8 mouse cellular contexts compared by ENCODE assay signal in genomic region chr9:43286870-43287269, GRCm38 (mm10). TPM values are rescaled to one million over a fixed set of nuclear protein-coding genes. Genes with fewer than 3 reads are reported as not detected.
DNase-seq lines count a peak whose midpoint lies in the region; ATAC-seq and TF ChIP-seq lines count a peak whose summit lies in the region.

No protein-coding gene starts in this region.

- peak; percentile 15 for DNase-seq in spleen, adult 12 weeks (ENCODE audit: low spot score)
- DNase-seq in spleen, postnatal 36 days (ENCODE audit: low spot score in 2 of 2) = no peak
- DNase-seq in embryo, embryonic 11.5 days (ENCODE audit: low read depth, low spot score) = peak; percentile 57
- peak; percentile 85 for DNase-seq in kidney, postnatal 0 days (ENCODE audit: low spot score)
- DNase-seq in liver, postnatal 0 days = peak; percentile 71
- DNase-seq in thymus, postnatal 4 days = peak; percentile 76

- WGBS in heart, embryonic 13.5 days = 3% methylated on average over 20 of the region's 20 CpGs
- 2% methylated on average over 20 of the region's 20 CpGs for WGBS in kidney, postnatal 0 days
- WGBS in liver, postnatal 0 days (ENCODE audit: insufficient replicate concordance) = 3% methylated on average over 20 of the region's 20 CpGs
- WGBS in olfactory bulb, adult 2 months = 15% methylated on average over 20 of the region's 20 CpGs

- H3K4me1 ChIP-seq in heart, embryonic 13.5 days = 0 out of 2 replicates have a peak, but pooled peaks cover 3% of the 10 kb centered on the region
- H3K4me1 ChIP-seq in kidney, postnatal 0 days (replicated peaks; ENCODE audit: insufficient read depth, low read length) = no peaks in the 10 kb centered on the region
- no peaks in the 10 kb centered on the region for H3K4me1 ChIP-seq in liver, postnatal 0 days (ENCODE audit: insufficient read depth)
- no peaks in the 10 kb centered on the region for H3K4me1 ChIP-seq in olfactory bulb, adult 2 months (ENCODE audit: control insufficient read depth, insufficient read depth, low read length)

- no peak overlapping the region for H3K27ac ChIP-seq in heart, embryonic 13.5 days (replicated peaks)
- no peak overlapping the region for H3K27ac ChIP-seq in kidney, postnatal 0 days
- no peak overlapping the region for H3K27ac ChIP-seq in liver, postnatal 0 days (ENCODE audit: low read depth)
- H3K27ac ChIP-seq in olfactory bulb, adult 2 months (ENCODE audit: insufficient read depth, low read depth, low read length) = no peak overlapping the region

- H3K9ac ChIP-seq in heart, embryonic 13.5 days = peak overlapping the region; percentile 75
- H3K9ac ChIP-seq in kidney, postnatal 0 days (ENCODE audit: low read depth, low read length) = 0 out of 2 replicates have a peak overlapping the region, but pooled peaks have one; percentile 31
- no peak overlapping the region for H3K9ac ChIP-seq in liver, postnatal 0 days (replicated peaks)

- H3K4me2 ChIP-seq in heart, embryonic 13.5 days = peak overlapping the region; percentile 60
- H3K4me2 ChIP-seq in kidney, postnatal 0 days (ENCODE audit: low read length) = peak overlapping the region; percentile 23; the same call in 1 of the 2 replicates
- no peak overlapping the region for H3K4me2 ChIP-seq in liver, postnatal 0 days (ENCODE audit: low read depth, low read length)

- no peak for TF ChIP-seq POLR2A in olfactory bulb, adult 2 months (IDR thresholded peaks at IDR 0.05; ENCODE audit: insufficient read depth, low read depth, low read length)

- peak; percentile 92 for TF ChIP-seq CTCF in kidney, postnatal 0 days (IDR thresholded peaks at IDR 0.05; ENCODE audit: low read depth)
- TF ChIP-seq CTCF in liver, postnatal 0 days (IDR thresholded peaks at IDR 0.05; ENCODE audit: low read depth) = peak; percentile 83
- TF ChIP-seq CTCF in olfactory bulb, adult 2 months (IDR thresholded peaks at IDR 0.05; ENCODE audit: insufficient read depth, low read depth, low read length) = peak; percentile 86

- ATAC-seq in heart, embryonic 13.5 days (ENCODE audit: extremely low read depth, insufficient number of reproducible peaks, low FRiP score, low TSS enrichment) = no peak
- ATAC-seq in kidney, postnatal 0 days (replicated peaks; ENCODE audit: low FRiP score, low read depth) = 0 out of 2 replicates have a peak, but pooled peaks have one; percentile 27
- no peak for ATAC-seq in liver, postnatal 0 days

- H3K4me3 ChIP-seq in heart, embryonic 13.5 days = peak overlapping the region; percentile 26; the same call in 1 of the 2 replicates
- H3K4me3 ChIP-seq in kidney, postnatal 0 days (replicated peaks; ENCODE audit: low read depth, low read length) = no peak overlapping the region
- H3K4me3 ChIP-seq in liver, postnatal 0 days (ENCODE audit: low read depth, low read length) = no peak overlapping the region
- no peak overlapping the region for H3K4me3 ChIP-seq in olfactory bulb, adult 2 months (ENCODE audit: insufficient read depth, low read depth, low read length)

- H3K27me3 ChIP-seq in heart, embryonic 13.5 days (replicated peaks) = peaks cover 40% of the 10 kb centered on the region
- no peaks in the 10 kb centered on the region for H3K27me3 ChIP-seq in kidney, postnatal 0 days (ENCODE audit: insufficient read depth, low read length)
- H3K27me3 ChIP-seq in liver, postnatal 0 days (ENCODE audit: insufficient read depth, low read length) = 0 out of 2 replicates have a peak, but pooled peaks cover 8% of the 10 kb centered on the region

- H3K9me3 ChIP-seq in heart, embryonic 13.5 days = no peaks in the 10 kb centered on the region
- no peaks in the 10 kb centered on the region for H3K9me3 ChIP-seq in kidney, postnatal 0 days (replicated peaks; ENCODE audit: low read length)
- H3K9me3 ChIP-seq in liver, postnatal 0 days (ENCODE audit: low read length) = no peaks in the 10 kb centered on the region

- no peak for TF ChIP-seq EP300 in liver, postnatal 0 days (IDR thresholded peaks at IDR 0.05; ENCODE audit: low read depth)

- no peaks in the 10 kb centered on the region for H3K36me3 ChIP-seq in heart, embryonic 13.5 days
- H3K36me3 ChIP-seq in kidney, postnatal 0 days (ENCODE audit: insufficient read depth, low read length) = no peaks in the 10 kb centered on the region
- H3K36me3 ChIP-seq in liver, postnatal 0 days (replicated peaks; ENCODE audit: insufficient read depth, low read length) = no peaks in the 10 kb centered on the region

RNA-seq across cellular contexts. Expression of gene Trim29, which starts 23.8 kb away (rescaled TPM):
- 0.19 and 0.43 TPM in 2 replicates for polyA plus RNA-seq in heart, embryonic 13.5 days (2015; fragmentation: Nextera tagmentation; extraction: Ambion mirVana)
- polyA plus RNA-seq in kidney, postnatal 0 days (2015; fragmentation: Nextera tagmentation; extraction: Ambion mirVana) = 2.5 and 2.6 TPM in 2 replicates
- 0.04 TPM in 1 of 2 replicates, not detected in the other for polyA plus RNA-seq in liver, postnatal 0 days (2015; fragmentation: Nextera tagmentation; extraction: Ambion mirVana)
- polyA plus RNA-seq in olfactory bulb, adult 2 months (2012; ENCODE audit: insufficient read depth, insufficient read length, low replicate concordance, missing spikeins) = not detected in 2 replicates

RNA-seq across cellular contexts. Expression of gene Oaf, which starts 47.2 kb away (rescaled TPM):
- 28.0 and 29.7 TPM in 2 replicates for polyA plus RNA-seq in heart, embryonic 13.5 days (2015; fragmentation: Nextera tagmentation; extraction: Ambion mirVana)
- 57.2 and 62.9 TPM in 2 replicates for polyA plus RNA-seq in kidney, postnatal 0 days (2015; fragmentation: Nextera tagmentation; extraction: Ambion mirVana)
- polyA plus RNA-seq in liver, postnatal 0 days (2015; fragmentation: Nextera tagmentation; extraction: Ambion mirVana) = 59.3 and 70.0 TPM in 2 replicates
- polyA plus RNA-seq in olfactory bulb, adult 2 months (2012; ENCODE audit: insufficient read depth, insufficient read length, low replicate concordance, missing spikeins) = not detected in 2 replicates

Comparison
In these comparisons a context has a peak if more than half of its experiments do, and no peak if none do; other contexts are left out.
1. DNase-seq: peak in spleen, adult 12 weeks (single experiment), embryo, embryonic 11.5 days (single experiment), kidney, postnatal 0 days (single experiment), liver, postnatal 0 days (single experiment) and thymus, postnatal 4 days (single experiment); none in spleen, postnatal 36 days (0 of 2).
2. RNA of gene Oaf, which starts 47.2 kb away (polyA plus RNA-seq): 57.2 to 62.9 TPM in kidney, postnatal 0 days, 59.3 to 70.0 TPM in liver, postnatal 0 days and 28.0 to 29.7 TPM in heart, embryonic 13.5 days; not detected in olfactory bulb, adult 2 months; every median in the first group is over 10 times any median in the second.
3. Peak in every context shown above with its lines, with median percentiles within 50 percentile points of each other: CTCF ChIP-seq.